Mouse (Mus musculus) embryonic fibroblast, embryonic 13.5 days (primary cell): ENCODE results near the gene Gjc2. TPM values are rescaled to one million over a fixed set of nuclear protein-coding genes. Genes with fewer than 3 reads are reported as not detected.

Experiments
- H3K27ac ChIP-seq: 2 replicates; pipeline ENCODE4 v1.5.1; 2012; ENCODE audit warnings: low read length, control low read depth, inconsistent platforms; ENCODE audit not compliant: insufficient read depth
- H3K4me1 ChIP-seq: 2 replicates; pipeline ENCODE4 v1.6.1; 2011; ENCODE audit warnings: low read length; ENCODE audit not compliant: control insufficient read depth, insufficient read depth
- H3K4me3 ChIP-seq: 2 replicates; pipeline ENCODE4 v1.5.1; 2011; ENCODE audit warnings: mild to moderate bottlenecking, control low read depth, low read length; ENCODE audit not compliant: insufficient read depth
- CTCF ChIP-seq: IDR thresholded peaks from 2 replicates; pipeline ENCODE4 v1.5.1; 2011; ENCODE audit warnings: mild to moderate bottlenecking, control low read depth, low read length, moderate library complexity, borderline replicate concordance; ENCODE audit not compliant: insufficient read depth
- POLR2A ChIP-seq: IDR thresholded peaks from 2 replicates; pipeline ENCODE4 v1.6.1; 2011; ENCODE audit warnings: low read depth, mild to moderate bottlenecking, control low read depth, low read length, moderate library complexity
- polyA plus RNA-seq: library from polyadenylated mRNA; stranded (reverse); fragments of >200 nt; gene quantifications from 2 replicates; pipeline ENCODE4 v1.2.4, GENCODE M21; 2011; ENCODE audit warnings: low read depth; ENCODE audit not compliant: missing spikeins, insufficient read length

Gene Gjc2
- polyA plus RNA-seq, 1 experiment: 0.25 TPM

DNA sequence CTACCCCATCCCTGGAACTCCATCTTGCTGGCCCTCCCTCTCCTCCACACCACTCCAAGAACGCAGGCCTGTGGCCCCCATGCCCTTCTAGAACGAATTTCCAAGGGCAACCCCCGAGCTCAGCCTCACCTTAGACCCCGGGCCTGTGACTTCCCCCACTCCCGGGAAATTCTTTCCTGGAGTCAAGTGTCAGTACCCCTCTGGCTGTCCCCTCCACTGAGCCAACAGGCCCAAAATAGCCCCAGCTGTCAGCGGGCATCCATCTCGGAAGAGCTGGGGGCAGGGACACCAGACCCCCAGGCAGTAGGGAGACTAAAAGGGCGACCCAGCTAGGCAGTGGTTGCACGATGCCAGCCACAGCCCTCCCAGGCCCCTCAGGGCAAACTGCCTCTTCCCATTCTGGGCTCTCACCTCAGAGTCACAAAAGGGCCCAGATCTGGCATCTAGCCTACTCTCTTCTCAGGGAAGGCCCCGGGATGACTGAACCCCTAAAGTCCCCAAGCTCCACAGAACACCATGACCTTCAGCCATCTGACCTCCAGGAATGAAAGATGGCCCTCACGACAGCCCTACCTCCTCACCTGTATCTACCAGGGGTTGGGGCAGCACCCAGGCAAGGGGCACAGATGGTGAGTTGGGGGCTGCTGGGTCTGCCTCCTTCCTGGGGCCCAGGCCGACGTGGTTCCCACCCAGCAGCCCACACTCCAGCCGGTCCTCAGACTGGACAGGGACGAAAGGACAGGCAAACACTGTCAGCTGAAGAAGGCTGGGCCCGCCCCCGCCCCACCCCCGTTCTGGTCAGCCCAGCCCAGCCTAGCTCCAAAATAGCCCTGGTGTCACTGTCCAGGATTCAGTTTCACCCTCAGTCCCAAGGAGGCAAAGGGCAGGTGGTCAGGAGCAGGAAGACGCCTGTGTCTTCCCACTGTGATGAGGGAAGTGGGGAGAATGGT, 44.2 kb downstream of the Gjc2 start:
- H3K4me3 ChIP-seq: no peak overlapping the region
- no peak overlapping the region for H3K27ac ChIP-seq
- no peak for TF ChIP-seq CTCF
- no peak for TF ChIP-seq POLR2A
- no peaks in the 10 kb centered on the region for H3K4me1 ChIP-seq

DNA sequence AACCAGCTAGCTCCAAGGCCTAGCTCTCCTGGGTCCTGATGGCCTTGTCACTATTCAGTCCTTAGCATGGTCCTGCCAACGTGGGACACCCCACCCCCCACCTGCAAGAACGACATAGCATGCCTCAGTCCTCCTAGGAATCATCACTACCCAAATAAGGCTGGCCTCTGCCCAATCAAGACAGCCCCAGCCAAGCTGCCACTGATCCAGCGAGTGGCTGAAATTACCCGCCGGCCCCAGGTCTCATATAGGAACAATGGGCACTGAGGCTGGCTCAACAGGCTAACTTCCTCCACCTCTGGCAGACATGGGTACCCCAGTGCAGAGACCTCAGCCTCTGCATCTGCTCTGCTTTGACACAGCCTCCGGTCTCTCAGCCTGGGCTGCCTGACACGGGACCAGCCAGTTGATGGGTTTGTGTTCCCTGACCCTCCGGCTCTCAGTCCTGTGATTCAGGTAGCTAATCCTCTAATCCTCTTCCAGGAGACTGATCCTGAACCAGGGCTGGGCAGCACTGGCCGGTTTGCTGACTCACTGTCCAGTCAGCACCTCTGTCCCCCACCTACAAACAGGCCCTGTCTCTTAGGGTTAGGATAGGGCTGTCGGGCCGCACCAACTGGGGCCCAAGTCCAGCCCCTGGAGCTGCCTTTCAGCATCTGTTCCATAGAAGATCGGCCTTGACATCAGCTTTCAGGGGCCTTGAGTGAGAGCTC, 45.9 kb downstream of the Gjc2 start:
- TF ChIP-seq POLR2A: no peak
- no peak for TF ChIP-seq CTCF
- Histone ChIP-seq H3K27ac (no peak overlapping the region), H3K4me1 (no peaks in the 10 kb centered on the region), H3K4me3 (no peak overlapping the region)

DNA sequence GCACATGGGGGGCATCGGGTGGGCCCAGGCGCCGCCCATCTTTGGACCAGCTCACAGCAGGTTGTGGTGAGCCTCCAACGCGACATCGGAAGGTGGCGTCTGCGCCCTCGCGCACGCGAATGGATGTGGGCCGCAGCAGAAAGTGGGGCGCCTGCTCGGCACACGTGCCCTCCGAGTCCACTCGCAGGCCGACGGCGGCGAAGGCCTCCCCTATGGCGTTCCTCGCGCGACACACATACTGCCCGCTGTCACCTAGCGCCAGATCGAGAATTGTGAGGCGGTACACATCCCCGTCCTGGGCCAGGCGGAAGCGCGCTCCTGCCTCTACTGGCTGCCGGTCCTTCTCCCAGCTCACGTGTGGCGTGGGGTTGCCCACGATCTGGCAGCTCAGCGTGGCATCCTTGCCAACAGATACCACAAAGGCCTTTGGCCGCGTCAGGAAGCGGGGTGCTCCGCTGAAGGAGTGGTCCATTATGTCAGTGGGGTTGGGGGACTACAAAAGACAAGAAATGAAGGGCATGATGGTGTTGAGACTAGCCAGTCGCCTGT, 47.0 kb downstream of the Gjc2 start, which contains the start of gene Obscn:
Obscn (minus strand) TSS at position 499 of the 549 bp plus-strand sequence.
- H3K27ac ChIP-seq: no peak within 1 kb of the TSS
- no peaks in the 10 kb centered on the region for H3K4me1 ChIP-seq
- H3K4me3 ChIP-seq: no peak within 1 kb of the TSS
- TF ChIP-seq CTCF (no peak), POLR2A (no peak)

DNA sequence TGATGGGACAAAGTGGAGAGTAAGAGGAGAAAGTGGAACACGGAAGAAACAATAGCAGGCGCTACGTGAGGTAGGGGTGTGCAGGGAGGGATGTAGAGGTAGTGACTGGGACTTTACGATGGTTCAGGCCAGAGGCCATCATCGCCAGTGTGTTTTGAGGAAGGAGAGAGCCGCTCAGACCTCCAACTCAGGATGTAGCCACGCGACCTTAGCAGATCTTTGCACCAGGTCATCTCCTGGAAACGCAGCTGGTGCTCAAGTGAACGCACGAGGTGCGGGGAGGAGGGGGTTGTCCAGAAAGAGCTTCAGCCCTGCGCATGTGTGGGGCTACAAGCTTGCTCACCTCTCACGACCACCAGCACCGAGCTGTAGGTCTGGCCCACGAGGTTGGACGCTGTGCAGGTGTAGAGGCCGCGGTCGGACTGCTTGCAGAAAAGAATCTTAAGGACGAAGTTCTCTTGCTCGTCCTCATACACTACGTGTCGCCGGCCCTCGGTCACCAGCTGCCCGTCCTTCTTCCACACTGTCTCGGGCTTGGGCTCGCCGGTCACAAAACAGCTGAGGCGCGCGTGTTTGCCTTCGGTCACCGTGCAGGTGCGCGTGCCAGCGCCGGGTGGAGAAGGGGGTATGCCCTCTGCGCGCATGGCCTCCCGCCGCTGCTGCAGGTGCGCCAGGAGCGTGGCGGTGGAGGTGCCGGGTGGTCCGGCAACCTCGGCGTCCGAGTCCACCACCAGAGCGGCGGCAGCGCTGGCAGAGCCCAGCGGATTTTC, 47.8 kb downstream of the Gjc2 start:
- H3K4me1 ChIP-seq: no peaks in the 10 kb centered on the region
- H3K27ac ChIP-seq: no peak overlapping the region
- no peak overlapping the region for H3K4me3 ChIP-seq
- TF ChIP-seq CTCF: no peak
- TF ChIP-seq POLR2A: no peak

DNA sequence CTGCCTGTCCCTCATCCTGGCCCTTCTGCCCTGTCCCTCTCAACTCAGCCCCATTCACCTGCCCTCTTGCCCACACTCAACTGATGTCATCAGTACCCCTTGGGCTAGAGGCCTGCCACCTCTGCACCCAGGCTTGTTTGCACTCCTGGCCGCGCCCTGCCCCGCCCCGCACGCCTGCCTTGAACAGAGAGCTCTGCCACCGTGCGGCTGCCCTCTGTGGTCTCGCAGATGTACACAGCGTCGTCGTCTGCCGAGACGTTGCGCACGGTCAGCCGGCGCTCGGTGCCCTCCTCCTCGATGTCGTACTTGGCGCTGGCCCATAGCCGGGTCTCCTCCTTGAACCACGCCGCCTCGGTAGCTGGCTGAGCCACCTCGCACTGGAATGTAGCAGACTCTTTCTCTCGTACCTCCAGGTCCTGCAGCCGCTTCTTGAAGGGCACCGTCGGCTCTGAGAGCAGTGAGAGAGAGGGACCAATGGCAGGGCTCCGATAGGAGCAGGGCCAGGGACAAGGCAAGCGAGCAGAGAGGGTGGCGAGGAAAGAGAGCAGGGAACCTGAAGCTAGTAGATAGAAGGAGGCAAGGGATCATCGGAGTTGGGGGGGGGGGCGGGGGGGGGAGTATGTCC, 48.5 kb downstream of the Gjc2 start:
- no peak overlapping the region for H3K27ac ChIP-seq
- H3K4me1 ChIP-seq: no peaks in the 10 kb centered on the region
- no peak overlapping the region for H3K4me3 ChIP-seq
- TF ChIP-seq CTCF (no peak), POLR2A (no peak)

DNA sequence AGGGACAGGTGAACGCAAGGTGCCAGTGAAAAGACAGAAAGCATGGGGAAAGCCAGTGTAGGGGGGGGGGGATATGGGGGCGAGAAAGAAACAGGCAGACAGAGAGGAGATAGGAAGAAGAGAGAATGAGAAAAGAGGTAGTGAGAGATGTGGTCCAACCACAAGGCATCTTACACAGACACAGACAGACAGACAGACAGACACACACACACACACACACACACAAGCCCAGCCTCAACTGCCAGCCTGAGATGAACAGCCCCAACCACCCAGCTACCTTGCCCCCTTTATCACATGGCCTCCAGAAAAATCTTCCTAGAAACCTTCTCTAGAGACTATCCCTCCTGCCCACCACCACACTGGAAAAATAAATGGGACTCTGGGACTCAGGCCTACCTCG, 50.9 kb downstream of the Gjc2 start:
- no peak for TF ChIP-seq CTCF
- TF ChIP-seq POLR2A: no peak
- Histone ChIP-seq H3K27ac (no peak overlapping the region), H3K4me3 (no peak overlapping the region), H3K4me1 (no peaks in the 10 kb centered on the region)

DNA sequence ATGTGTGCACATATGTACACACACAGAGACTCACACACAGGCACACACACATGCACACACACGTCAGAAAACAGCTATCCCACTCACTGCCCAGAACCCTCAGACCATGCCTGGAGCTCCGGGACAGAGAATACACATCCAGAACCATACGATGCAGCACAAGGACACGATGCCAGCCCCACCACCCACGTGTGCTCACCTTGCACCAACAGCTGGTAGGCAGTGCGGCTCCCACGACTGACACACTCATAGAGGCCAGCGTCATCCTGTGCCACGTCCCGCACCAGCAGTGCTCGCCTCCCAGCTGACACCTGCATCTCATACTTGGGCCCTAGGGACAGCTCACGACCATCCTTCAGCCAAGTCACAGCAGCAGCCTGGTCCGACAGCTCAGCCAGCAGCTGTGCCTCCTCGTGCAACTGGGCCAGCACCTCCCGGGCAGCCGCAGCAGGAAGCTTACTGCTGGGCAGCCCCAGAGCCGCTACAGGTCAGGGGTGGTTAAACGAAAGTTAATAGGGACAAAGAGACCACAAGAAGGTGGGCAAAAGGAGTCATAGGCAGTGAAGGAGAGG, 51.6 kb downstream of the Gjc2 start:
- TF ChIP-seq POLR2A (no peak), CTCF (no peak)
- no peaks in the 10 kb centered on the region for H3K4me1 ChIP-seq
- H3K4me3 ChIP-seq: no peak overlapping the region
- H3K27ac ChIP-seq: no peak overlapping the region

DNA sequence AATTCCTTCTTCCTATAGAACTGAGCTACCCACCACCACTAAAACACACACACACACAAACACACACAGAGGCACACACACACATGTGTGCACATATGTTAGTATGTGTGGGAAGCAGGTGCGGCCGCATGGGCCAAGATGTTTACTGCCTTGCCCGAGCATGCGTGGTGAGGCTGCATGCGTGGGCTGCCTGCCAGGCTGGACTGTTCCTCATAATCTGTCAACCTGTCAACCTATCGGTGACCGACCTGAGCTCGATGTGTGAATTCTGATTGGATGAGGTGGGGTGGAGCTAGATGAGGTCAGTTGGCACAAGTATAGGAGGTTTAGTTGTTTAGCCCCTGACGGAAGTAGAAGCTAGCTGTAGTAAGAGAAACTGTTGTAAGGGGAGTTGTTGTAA, 52.2 kb downstream of the Gjc2 start:
- H3K4me3 ChIP-seq: no peak overlapping the region
- H3K27ac ChIP-seq: no peak overlapping the region
- TF ChIP-seq CTCF (no peak), POLR2A (no peak)
- no peaks in the 10 kb centered on the region for H3K4me1 ChIP-seq

Other genes starting within 250 kb of the Gjc2 start
- gene Rnf187, start 244.3 kb downstream of the Gjc2 start, polyA plus RNA-seq: 91.5 and 99.2 TPM in 2 replicates
- gene Hist3h2ba, start 234.3 kb downstream of the Gjc2 start, polyA plus RNA-seq: not detected in 2 replicates
- 9.7 and 12.5 TPM in 2 replicates for gene Hist3h2a, start 228.5 kb downstream of the Gjc2 start, polyA plus RNA-seq
- gene Trim17, start 228.5 kb downstream of the Gjc2 start, polyA plus RNA-seq: not detected in 2 replicates
- 17.5 and 20.1 TPM in 2 replicates for gene Trim11, start 205.1 kb downstream of the Gjc2 start, polyA plus RNA-seq
- not detected in 2 replicates for gene Obscn, start 46.8 kb downstream of the Gjc2 start, polyA plus RNA-seq
- gene Iba57, start 19.5 kb downstream of the Gjc2 start, polyA plus RNA-seq: 2.1 and 2.4 TPM in 2 replicates
- 43.1 and 46.4 TPM in 2 replicates for gene Guk1, start 9.0 kb upstream of the Gjc2 start, polyA plus RNA-seq
- 28.3 and 32.5 TPM in 2 replicates for gene Mrpl55, start 19.3 kb upstream of the Gjc2 start, polyA plus RNA-seq
- 7.2 and 7.7 TPM in 2 replicates for gene 2310033P09Rik, start 25.1 kb upstream of the Gjc2 start, polyA plus RNA-seq
- 412 and 414 TPM in 2 replicates for gene Arf1, start 45.1 kb upstream of the Gjc2 start, polyA plus RNA-seq
- gene Wnt3a, start 107.5 kb upstream of the Gjc2 start, polyA plus RNA-seq: not detected in 2 replicates
- 7.5 and 7.6 TPM in 2 replicates for gene Wnt9a, start 123.7 kb upstream of the Gjc2 start, polyA plus RNA-seq
- not detected in 2 replicates for gene Prss38, start 192.4 kb upstream of the Gjc2 start, polyA plus RNA-seq